Mouse (Mus musculus): Measurements from ENCODE around the gene Pld2. TPM values are rescaled to one million over a fixed set of nuclear protein-coding genes. Genes with fewer than 3 reads are reported as not detected.

Pld2 gene
- polyA plus RNA-seq, 1 experiment from 2014 or later: 4.1 TPM

Other genes starting within 250 kb of the Pld2 start
- not detected in 2 replicates for gene Alox12e, start 217.4 kb upstream of the Pld2 start, polyA plus RNA-seq (2016; fragmentation: Nextera tagmentation; extraction: Ambion mirVana)
- gene Alox15, start 188.0 kb upstream of the Pld2 start, polyA plus RNA-seq (2016; fragmentation: Nextera tagmentation; extraction: Ambion mirVana): 0.06 and 0.16 TPM in 2 replicates
- 50.6 and 53.0 TPM in 2 replicates for gene Pelp1, start 130.0 kb upstream of the Pld2 start, polyA plus RNA-seq (2016; fragmentation: Nextera tagmentation; extraction: Ambion mirVana)
- gene Arrb2, start 107.4 kb upstream of the Pld2 start, polyA plus RNA-seq (2016; fragmentation: Nextera tagmentation; extraction: Ambion mirVana): 31.1 and 32.7 TPM in 2 replicates
- gene Med11, start 88.1 kb upstream of the Pld2 start, polyA plus RNA-seq (2016; fragmentation: Nextera tagmentation; extraction: Ambion mirVana): 48.3 and 49.2 TPM in 2 replicates
- gene Zmynd15, start 80.6 kb upstream of the Pld2 start, polyA plus RNA-seq (2016; fragmentation: Nextera tagmentation; extraction: Ambion mirVana): 0.25 and 0.30 TPM in 2 replicates
- gene Cxcl16, start 80.1 kb upstream of the Pld2 start, polyA plus RNA-seq (2016; fragmentation: Nextera tagmentation; extraction: Ambion mirVana): 0.31 and 0.41 TPM in 2 replicates
- 0.52 TPM in 1 of 2 replicates, not detected in the other for gene Tm4sf5, start 34.8 kb upstream of the Pld2 start, polyA plus RNA-seq (2016; fragmentation: Nextera tagmentation; extraction: Ambion mirVana)
- gene Vmo1, start 25.4 kb upstream of the Pld2 start, polyA plus RNA-seq (2016; fragmentation: Nextera tagmentation; extraction: Ambion mirVana): 0.34 TPM in 1 of 2 replicates, not detected in the other
- gene Gltpd2, start 20.9 kb upstream of the Pld2 start, polyA plus RNA-seq (2016; fragmentation: Nextera tagmentation; extraction: Ambion mirVana): 0.35 and 0.47 TPM in 2 replicates
- 1,108 and 1,160 TPM in 2 replicates for gene Psmb6, start 14.7 kb upstream of the Pld2 start, polyA plus RNA-seq (2016; fragmentation: Nextera tagmentation; extraction: Ambion mirVana)
- gene Gm40193, start 7.1 kb upstream of the Pld2 start, polyA plus RNA-seq (2016; fragmentation: Nextera tagmentation; extraction: Ambion mirVana): not detected in 2 replicates
- 12.6 and 14.6 TPM in 2 replicates for gene Mink1, start 22.8 kb downstream of the Pld2 start, polyA plus RNA-seq (2016; fragmentation: Nextera tagmentation; extraction: Ambion mirVana)
- not detected in 2 replicates for gene 4930544D05Rik, start 75.8 kb downstream of the Pld2 start, polyA plus RNA-seq (2016; fragmentation: Nextera tagmentation; extraction: Ambion mirVana)
- gene Chrne, start 79.2 kb downstream of the Pld2 start, polyA plus RNA-seq (2016; fragmentation: Nextera tagmentation; extraction: Ambion mirVana): not detected in 2 replicates
- 0.34 and 0.80 TPM in 2 replicates for gene Gp1ba, start 99.1 kb downstream of the Pld2 start, polyA plus RNA-seq (2016; fragmentation: Nextera tagmentation; extraction: Ambion mirVana)
- 90.6 and 97.1 TPM in 2 replicates for gene Rnf167, start 107.2 kb downstream of the Pld2 start, polyA plus RNA-seq (2016; fragmentation: Nextera tagmentation; extraction: Ambion mirVana)
- 144 and 155 TPM in 2 replicates for gene Slc25a11, start 107.4 kb downstream of the Pld2 start, polyA plus RNA-seq (2016; fragmentation: Nextera tagmentation; extraction: Ambion mirVana)
- 1,872 and 1,874 TPM in 2 replicates for gene Pfn1, start 114.6 kb downstream of the Pld2 start, polyA plus RNA-seq (2016; fragmentation: Nextera tagmentation; extraction: Ambion mirVana)
- 39.3 and 53.3 TPM in 2 replicates for gene Eno3, start 117.1 kb downstream of the Pld2 start, polyA plus RNA-seq (2016; fragmentation: Nextera tagmentation; extraction: Ambion mirVana)
- gene Spag7, start 129.4 kb downstream of the Pld2 start, polyA plus RNA-seq (2016; fragmentation: Nextera tagmentation; extraction: Ambion mirVana): 185 and 191 TPM in 2 replicates
- 10.8 and 11.8 TPM in 2 replicates for gene Camta2, start 148.0 kb downstream of the Pld2 start, polyA plus RNA-seq (2016; fragmentation: Nextera tagmentation; extraction: Ambion mirVana)
- gene Inca1, start 160.1 kb downstream of the Pld2 start, polyA plus RNA-seq (2016; fragmentation: Nextera tagmentation; extraction: Ambion mirVana): 0.90 and 1.1 TPM in 2 replicates
- 1.7 and 2.1 TPM in 2 replicates for gene Kif1c, start 160.5 kb downstream of the Pld2 start, polyA plus RNA-seq (2016; fragmentation: Nextera tagmentation; extraction: Ambion mirVana)
- 7.2 and 8.1 TPM in 2 replicates for gene Zfp3, start 224.1 kb downstream of the Pld2 start, polyA plus RNA-seq (2016; fragmentation: Nextera tagmentation; extraction: Ambion mirVana)